Mouse (Mus musculus): ENCODE results near the gene Ubqln1. TPM values are rescaled to one million over a fixed set of nuclear protein-coding genes. Genes with fewer than 3 reads are reported as not detected.

Gene Ubqln1
- polyA plus RNA-seq, 1 experiment from 2014 or later: 108 TPM

Other genes starting within 250 kb of the Ubqln1 start
- gene Klhl3, start 102.1 kb downstream of the Ubqln1 start, polyA plus RNA-seq (2015; fragmentation: Nextera tagmentation; extraction: Ambion mirVana): 2.8 and 3.7 TPM in 2 replicates
- 27.8 and 31.7 TPM in 2 replicates for gene Hnrnpa0, start 87.1 kb downstream of the Ubqln1 start, polyA plus RNA-seq (2015; fragmentation: Nextera tagmentation; extraction: Ambion mirVana)
- 29.3 and 33.0 TPM in 2 replicates for gene Idnk, start 58.0 kb downstream of the Ubqln1 start, polyA plus RNA-seq (2015; fragmentation: Nextera tagmentation; extraction: Ambion mirVana)
- gene Gkap1, start 60.0 kb upstream of the Ubqln1 start, polyA plus RNA-seq (2015; fragmentation: Nextera tagmentation; extraction: Ambion mirVana): 23.8 and 26.4 TPM in 2 replicates
- 0.43 and 0.45 TPM in 2 replicates for gene Kif27, start 143.5 kb upstream of the Ubqln1 start, polyA plus RNA-seq (2015; fragmentation: Nextera tagmentation; extraction: Ambion mirVana)
- 27.7 and 29.7 TPM in 2 replicates for gene 2210016F16Rik, start 169.6 kb upstream of the Ubqln1 start, polyA plus RNA-seq (2015; fragmentation: Nextera tagmentation; extraction: Ambion mirVana)
- gene Rmi1, start 186.6 kb upstream of the Ubqln1 start, polyA plus RNA-seq (2015; fragmentation: Nextera tagmentation; extraction: Ambion mirVana): 22.8 and 24.5 TPM in 2 replicates
- 1,317 and 1,364 TPM in 2 replicates for gene Hnrnpk, start 187.7 kb upstream of the Ubqln1 start, polyA plus RNA-seq (2015; fragmentation: Nextera tagmentation; extraction: Ambion mirVana)